8 mouse cellular contexts compared by ENCODE assay signal in the genomic region with DNA sequence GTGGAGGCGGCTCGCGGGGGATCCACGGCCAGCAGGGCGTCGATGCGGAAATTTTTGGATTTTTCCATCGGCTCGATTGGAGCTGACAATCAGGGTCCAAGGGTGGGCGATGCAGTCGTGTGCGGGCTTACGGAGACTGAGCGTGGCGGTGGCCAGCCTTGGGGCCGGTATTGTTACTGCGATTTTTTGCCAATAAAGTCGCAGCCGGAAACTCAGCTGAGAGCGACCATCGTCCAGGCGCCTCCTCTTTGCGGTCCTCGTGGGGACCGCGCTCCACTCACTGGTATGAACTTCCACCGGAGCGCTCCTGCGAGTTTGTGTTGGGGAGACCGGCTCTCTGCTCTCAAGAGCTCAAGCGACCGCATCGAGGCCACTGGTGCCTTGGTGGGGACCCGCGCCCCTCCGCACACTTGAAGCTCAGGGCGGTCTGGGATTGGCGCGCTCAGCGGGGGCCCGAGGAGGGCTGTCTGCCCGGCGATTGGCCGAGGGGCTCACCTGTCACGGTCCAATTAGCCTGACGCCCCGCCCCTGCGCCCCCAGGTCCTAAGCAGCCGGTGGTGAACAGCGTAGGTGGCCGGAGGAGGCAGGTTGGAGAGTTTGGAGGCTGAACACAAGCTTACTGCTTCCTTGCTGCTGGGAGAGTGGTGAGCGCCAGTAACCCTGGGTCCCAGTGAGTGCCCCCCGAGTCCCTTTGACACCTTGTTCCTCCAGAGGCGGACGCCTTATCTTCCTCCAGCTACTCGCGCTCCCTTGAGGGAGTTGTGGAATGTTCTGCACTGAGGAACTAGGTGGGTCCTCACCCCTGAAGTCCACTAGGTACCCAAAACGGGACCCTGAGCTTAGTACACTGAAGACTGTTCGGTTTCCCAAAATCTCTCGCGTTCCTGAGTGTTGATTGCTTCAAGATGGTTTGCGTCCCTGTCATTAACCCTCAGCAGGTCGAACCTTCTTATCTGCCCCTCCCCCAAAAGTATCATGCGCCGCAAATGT. TPM values are rescaled to one million over a fixed set of nuclear protein-coding genes. Genes with fewer than 3 reads are reported as not detected.
DNase-seq lines count a peak whose midpoint lies in the region; ATAC-seq and TF ChIP-seq lines count a peak whose summit lies in the region.

A gene (minus strand): TSS at position 263 of the 990 bp plus-strand sequence.

- no peak for ATAC-seq in lung, postnatal 0 days
- peak; percentile 41 for ATAC-seq in forebrain, embryonic 13.5 days
- ATAC-seq in liver, embryonic 13.5 days (ENCODE audit: low read depth): peak; percentile 31; the same call in 1 of the 2 replicates

- intact Hi-C loops in left cerebral cortex, postnatal 25 days (cut with DNase I): loop anchor here (1.0 kb wide), 1 partner anchor 91 kb away; a partner anchor contains a TSS

- peaks cover 87% of the 10 kb centered on the region for H3K27me3 ChIP-seq in lung, postnatal 0 days (replicated peaks; ENCODE audit: insufficient read depth, low read length)
- H3K27me3 ChIP-seq in forebrain, embryonic 13.5 days: peaks cover 100% of the 10 kb centered on the region
- peaks cover 99% of the 10 kb centered on the region for H3K27me3 ChIP-seq in liver, embryonic 13.5 days

- no peak for DNase-seq in lung, postnatal 0 days (ENCODE audit: low spot score)
- DNase-seq in lung, postnatal 4 days: no peak
- DNase-seq in liver, embryonic 13.5 days: no peak
- peak; percentile 50 for DNase-seq in testis, postnatal 10 days (ENCODE audit: low spot score)
- DNase-seq in left cerebral cortex, postnatal 25 days (ENCODE audit: low spot score in 2 of 2): no peak
- no peak for DNase-seq in Muller cell, postnatal 12 days (ENCODE audit: inconsistent ontology term)
- DNase-seq in cerebellum, postnatal 36 days: no peak

- H3K27ac ChIP-seq in lung, postnatal 0 days (ENCODE audit: low read length): no peak within 1 kb of the TSS
- H3K27ac ChIP-seq in forebrain, embryonic 13.5 days: no peak within 1 kb of the TSS
- no peak within 1 kb of the TSS for H3K27ac ChIP-seq in liver, embryonic 13.5 days

- H3K9me3 ChIP-seq in lung, postnatal 0 days (ENCODE audit: low read length): no peaks in the 10 kb centered on the region
- no peaks in the 10 kb centered on the region for H3K9me3 ChIP-seq in forebrain, embryonic 13.5 days (replicated peaks)
- no peaks in the 10 kb centered on the region for H3K9me3 ChIP-seq in liver, embryonic 13.5 days (replicated peaks)

- TF ChIP-seq EP300 in lung, postnatal 0 days (IDR thresholded peaks at IDR 0.05): no peak

- H3K9ac ChIP-seq in lung, postnatal 0 days (replicated peaks; ENCODE audit: low read depth): no peak within 1 kb of the TSS
- peak within 1 kb of the TSS; percentile 45; the same call in 1 of the 2 replicates for H3K9ac ChIP-seq in forebrain, embryonic 13.5 days
- H3K9ac ChIP-seq in liver, embryonic 13.5 days: no peak within 1 kb of the TSS

- WGBS in lung, postnatal 0 days: 1% methylated on average over 65 of the region's 65 CpGs
- WGBS in forebrain, embryonic 13.5 days: under 1% methylated on average over 65 of the region's 65 CpGs
- WGBS in liver, embryonic 13.5 days (ENCODE audit: insufficient replicate concordance): 1% methylated on average over 65 of the region's 65 CpGs

- TF ChIP-seq CTCF in lung, postnatal 0 days (IDR thresholded peaks at IDR 0.05): no peak

- H3K36me3 ChIP-seq in lung, postnatal 0 days (ENCODE audit: insufficient read depth, low read length): no peaks in the 10 kb centered on the region
- H3K36me3 ChIP-seq in forebrain, embryonic 13.5 days (ENCODE audit: poor library complexity, severe bottlenecking): no peaks in the 10 kb centered on the region
- no peaks in the 10 kb centered on the region for H3K36me3 ChIP-seq in liver, embryonic 13.5 days

- peak within 1 kb of the TSS; percentile 56 for H3K4me2 ChIP-seq in lung, postnatal 0 days (replicated peaks; ENCODE audit: low read depth, low read length)
- peak within 1 kb of the TSS; percentile 56 for H3K4me2 ChIP-seq in forebrain, embryonic 13.5 days
- peak within 1 kb of the TSS; percentile 38 for H3K4me2 ChIP-seq in liver, embryonic 13.5 days

- peak within 1 kb of the TSS; percentile 33 for H3K4me3 ChIP-seq in lung, postnatal 0 days (ENCODE audit: low read depth, low read length)
- peak within 1 kb of the TSS; percentile 32 for H3K4me3 ChIP-seq in forebrain, embryonic 13.5 days
- H3K4me3 ChIP-seq in liver, embryonic 13.5 days (replicated peaks): peak within 1 kb of the TSS; percentile 18

- no peaks in the 10 kb centered on the region; the same call in 1 of the 2 replicates for H3K4me1 ChIP-seq in lung, postnatal 0 days (ENCODE audit: insufficient read depth, low read depth, low read length)
- peaks cover 24% of the 10 kb centered on the region for H3K4me1 ChIP-seq in forebrain, embryonic 13.5 days
- H3K4me1 ChIP-seq in liver, embryonic 13.5 days (replicated peaks): peaks cover 3% of the 10 kb centered on the region; the same call in 1 of the 2 replicates

RNA-seq across cellular contexts. Expression of the gene that starts here (rescaled TPM):
- polyA plus RNA-seq in lung, postnatal 0 days (2015; fragmentation: Nextera tagmentation; extraction: Ambion mirVana): not detected in 2 replicates
- not detected in 2 replicates for polyA plus RNA-seq in forebrain, embryonic 13.5 days (2015; fragmentation: Nextera tagmentation; extraction: Ambion mirVana)
- polyA plus RNA-seq in liver, embryonic 13.5 days (2015; fragmentation: Nextera tagmentation; extraction: Ambion mirVana): not detected in 2 replicates
- total RNA-seq in left cerebral cortex, postnatal 25 days (2021): not detected

Comparison
In these comparisons a context has a peak if more than half of its experiments do, and no peak if none do; other contexts are left out.
1. Peak in ATAC-seq, H3K4me3 ChIP-seq, H3K9ac ChIP-seq and H3K4me2 ChIP-seq in forebrain, embryonic 13.5 days; RNA of the gene not detected or under 1 TPM.
2. Peak in ATAC-seq, H3K4me3 ChIP-seq and H3K4me2 ChIP-seq in liver, embryonic 13.5 days; RNA of the gene not detected or under 1 TPM.